Mouse (Mus musculus) lung, postnatal 0 days (tissue): ENCODE measurements around the gene Sdsl.

ENCODE experiments used
- CTCF ChIP-seq: IDR thresholded peaks from 2 replicates; pipeline ENCODE4 v1.5.1; 2016; ENCODE audit warnings: antibody characterized with exemption, mild to moderate bottlenecking
- EP300 ChIP-seq: IDR thresholded peaks from 2 replicates; pipeline ENCODE4 v1.6.1; 2016; ENCODE audit warnings: antibody characterized with exemption, mild to moderate bottlenecking, control low read depth

DNA sequence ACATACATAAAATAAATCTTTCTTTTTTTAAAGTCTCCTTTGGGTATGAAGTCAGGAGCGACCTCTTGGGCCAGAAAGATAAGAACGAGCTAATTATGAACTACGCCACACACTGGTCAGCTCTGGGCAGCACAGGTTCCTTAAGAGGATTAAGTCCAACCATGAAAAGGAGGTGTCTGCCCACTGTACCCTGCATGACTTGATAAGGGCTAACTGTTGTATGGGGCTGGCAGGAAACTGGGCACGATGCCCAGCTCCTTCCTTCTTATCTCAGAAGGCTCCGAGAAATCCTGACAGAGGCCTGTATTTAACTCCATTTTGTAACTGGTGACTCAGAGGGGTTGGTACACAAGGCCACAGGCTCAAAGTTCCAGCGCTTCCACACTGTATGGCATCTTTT is 6.8 kb downstream of the Sdsl start:
- TF ChIP-seq CTCF, result no peak
- TF ChIP-seq EP300, result no peak
